Mouse (Mus musculus) erythroblast, embryonic 14.5 days (primary cell): Measurements from ENCODE around the gene Tpsg1.

Experiments
- GATA1 ChIP-seq: IDR thresholded peaks from 2 replicates; pipeline ENCODE4 v1.6.1; 2012; ENCODE audit warnings: low read length, inconsistent platforms, mixed read lengths
- TAL1 ChIP-seq: IDR thresholded peaks from 3 replicates; pipeline ENCODE4 v1.6.1; 2012; ENCODE audit warnings: low read length, inconsistent platforms, mixed read lengths

DNA sequence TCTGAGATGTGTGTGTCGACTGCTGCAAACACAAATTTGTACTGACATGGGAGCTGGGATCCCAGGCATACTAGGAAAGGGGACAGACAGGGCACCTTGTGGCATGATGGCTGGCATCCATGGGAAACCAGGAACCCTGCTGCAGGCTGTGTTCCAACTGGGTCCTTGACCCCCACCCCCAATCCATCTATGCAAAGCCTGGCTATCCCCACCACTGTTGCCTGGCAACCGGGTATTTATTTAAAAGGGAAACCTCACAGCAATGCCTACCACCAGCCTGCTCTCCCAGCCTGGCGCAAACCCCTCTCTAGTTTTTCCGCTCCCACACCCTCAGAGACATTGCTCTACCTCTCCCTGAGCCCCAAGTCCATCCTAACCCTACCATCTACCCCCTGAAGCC, 38.3 kb downstream of the Tpsg1 start:
- TF ChIP-seq GATA1 (no peak), TAL1 (no peak)
